Mouse (Mus musculus): Measurements from ENCODE around the gene Cdk17. TPM values are rescaled to one million over a fixed set of nuclear protein-coding genes. Genes with fewer than 3 reads are reported as not detected.

The Cdk17 gene
- polyA plus RNA-seq, 1 experiment = 27.6 TPM

DNA sequence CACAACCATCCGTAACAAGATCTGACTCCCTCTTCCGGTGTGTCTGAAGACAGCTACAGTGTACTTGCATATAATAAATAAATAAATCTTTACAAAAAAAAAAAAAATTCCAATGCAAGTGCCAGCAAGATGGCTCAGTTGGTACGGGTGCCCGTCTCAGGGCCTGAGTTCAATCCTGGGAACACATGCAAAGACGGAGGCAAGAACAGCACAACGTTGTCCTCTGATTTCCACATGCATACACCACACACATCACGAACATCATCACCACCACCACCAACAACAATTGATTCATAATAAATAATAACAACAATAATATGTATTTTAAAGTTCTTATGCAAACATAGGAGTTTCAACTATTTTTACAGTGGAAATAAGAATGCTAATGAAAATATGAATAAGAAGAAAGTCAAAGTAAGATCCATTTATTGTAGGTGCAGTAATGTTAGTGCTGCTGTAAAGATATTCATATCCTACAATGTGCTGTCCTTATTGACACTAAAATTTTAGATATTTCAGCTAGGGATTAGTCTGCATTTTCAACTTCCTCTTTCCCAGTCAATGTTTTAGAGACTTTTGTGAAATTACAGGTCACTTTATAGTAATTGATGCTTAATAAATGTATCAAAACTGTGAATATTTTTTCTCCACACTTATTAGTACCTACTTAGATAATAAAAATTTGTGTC lies 2.4 kb downstream of the Cdk17 start:
- no peaks in the 10 kb centered on the region for H3K36me3 ChIP-seq (ENCODE audit: control insufficient read depth, insufficient read depth, low read length)

GRCm38 (mm10) chr10:93163711-93164488 lies 3.2 kb downstream of the Cdk17 start:
- Histone ChIP-seq H3K4me3 (ENCODE audit: control insufficient read depth, low read depth, low read length) (no peak overlapping the region), H3K27ac (ENCODE audit: control insufficient read depth, insufficient read depth, low read depth, low read length) (no peak overlapping the region), H3K4me1 (ENCODE audit: control insufficient read depth, insufficient read depth, low read length) (peaks cover 7% of the 10 kb centered on the region), H3K27me3 (ENCODE audit: control insufficient read depth, insufficient read depth, low read length) (no peaks in the 10 kb centered on the region), H3K36me3 (ENCODE audit: control insufficient read depth, insufficient read depth, low read length) (no peaks in the 10 kb centered on the region)
- no peak for TF ChIP-seq CTCF (IDR thresholded peaks at IDR 0.05; ENCODE audit: control insufficient read depth, insufficient read depth, insufficient replicate concordance, low read depth, low read length)
- no peak for TF ChIP-seq POLR2A (IDR thresholded peaks at IDR 0.05; ENCODE audit: control insufficient read depth, low read depth, low read length)

More for the DNA sequence above, 2.4 kb downstream of the Cdk17 start:
- no peaks in the 10 kb centered on the region for H3K27me3 ChIP-seq (ENCODE audit: control insufficient read depth, insufficient read depth, low read length)
- TF ChIP-seq POLR2A (IDR thresholded peaks at IDR 0.05; ENCODE audit: control insufficient read depth, low read depth, low read length) = no peak
- TF ChIP-seq CTCF (IDR thresholded peaks at IDR 0.05; ENCODE audit: control insufficient read depth, insufficient read depth, insufficient replicate concordance, low read depth, low read length) = no peak
- H3K4me3 ChIP-seq (ENCODE audit: control insufficient read depth, low read depth, low read length) = no peak overlapping the region
- H3K4me1 ChIP-seq (ENCODE audit: control insufficient read depth, insufficient read depth, low read length) = peaks cover 7% of the 10 kb centered on the region
- H3K27ac ChIP-seq (ENCODE audit: control insufficient read depth, insufficient read depth, low read depth, low read length) = no peak overlapping the region

GRCm38 (mm10) chr10:93165416-93166381 lies 5.0 kb downstream of the Cdk17 start:
- Histone ChIP-seq H3K36me3 (ENCODE audit: control insufficient read depth, insufficient read depth, low read length) (no peaks in the 10 kb centered on the region), H3K27ac (ENCODE audit: control insufficient read depth, insufficient read depth, low read depth, low read length) (no peak overlapping the region), H3K4me1 (ENCODE audit: control insufficient read depth, insufficient read depth, low read length) (peaks cover 7% of the 10 kb centered on the region), H3K27me3 (ENCODE audit: control insufficient read depth, insufficient read depth, low read length) (no peaks in the 10 kb centered on the region), H3K4me3 (ENCODE audit: control insufficient read depth, low read depth, low read length) (no peak overlapping the region)
- TF ChIP-seq POLR2A (IDR thresholded peaks at IDR 0.05; ENCODE audit: control insufficient read depth, low read depth, low read length) = no peak
- TF ChIP-seq CTCF (IDR thresholded peaks at IDR 0.05; ENCODE audit: control insufficient read depth, insufficient read depth, insufficient replicate concordance, low read depth, low read length) = no peak

DNA sequence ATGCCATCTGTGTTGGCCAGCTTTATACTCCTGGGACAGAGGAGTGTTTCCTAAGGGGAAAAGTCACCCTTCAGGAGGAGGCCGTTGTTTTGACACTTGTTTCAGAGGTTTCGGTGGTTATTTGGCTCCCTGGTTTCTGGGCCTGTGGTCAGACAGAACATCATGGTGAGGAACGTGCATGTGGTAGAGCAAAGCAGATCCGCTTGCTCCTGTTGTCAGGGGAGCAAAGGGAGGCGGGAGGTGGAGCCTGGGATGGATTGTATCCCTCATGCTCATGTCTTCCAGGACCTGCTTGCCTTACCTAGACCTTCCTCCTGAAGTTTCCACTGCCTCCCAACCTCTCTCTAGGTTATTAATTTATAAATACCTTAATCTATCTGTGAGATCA lies 5.7 kb downstream of the Cdk17 start:
- no peak for TF ChIP-seq CTCF (IDR thresholded peaks at IDR 0.05; ENCODE audit: control insufficient read depth, insufficient read depth, insufficient replicate concordance, low read depth, low read length)
- no peak for TF ChIP-seq POLR2A (IDR thresholded peaks at IDR 0.05; ENCODE audit: control insufficient read depth, low read depth, low read length)
- Histone ChIP-seq H3K4me1 (ENCODE audit: control insufficient read depth, insufficient read depth, low read length) (peaks cover 7% of the 10 kb centered on the region), H3K27me3 (ENCODE audit: control insufficient read depth, insufficient read depth, low read length) (no peaks in the 10 kb centered on the region), H3K27ac (ENCODE audit: control insufficient read depth, insufficient read depth, low read depth, low read length) (peak overlapping the region; percentile 36; the same call in 1 of the 2 replicates), H3K36me3 (ENCODE audit: control insufficient read depth, insufficient read depth, low read length) (no peaks in the 10 kb centered on the region), H3K4me3 (ENCODE audit: control insufficient read depth, low read depth, low read length) (no peak overlapping the region)

GRCm38 (mm10) chr10:93167311-93167710 lies 6.6 kb downstream of the Cdk17 start:
- TF ChIP-seq POLR2A (IDR thresholded peaks at IDR 0.05; ENCODE audit: control insufficient read depth, low read depth, low read length) (no peak), CTCF (IDR thresholded peaks at IDR 0.05; ENCODE audit: control insufficient read depth, insufficient read depth, insufficient replicate concordance, low read depth, low read length) (no peak)
- Histone ChIP-seq H3K27me3 (ENCODE audit: control insufficient read depth, insufficient read depth, low read length) (no peaks in the 10 kb centered on the region), H3K36me3 (ENCODE audit: control insufficient read depth, insufficient read depth, low read length) (no peaks in the 10 kb centered on the region), H3K27ac (ENCODE audit: control insufficient read depth, insufficient read depth, low read depth, low read length) (no peak overlapping the region), H3K4me3 (ENCODE audit: control insufficient read depth, low read depth, low read length) (no peak overlapping the region), H3K4me1 (ENCODE audit: control insufficient read depth, insufficient read depth, low read length) (peaks cover 4% of the 10 kb centered on the region)

- Histone ChIP-seq H3K27me3 (ENCODE audit: control insufficient read depth, insufficient read depth, low read length) (no peaks in the 10 kb centered on the region), H3K36me3 (ENCODE audit: control insufficient read depth, insufficient read depth, low read length) (no peaks in the 10 kb centered on the region), H3K4me3 (ENCODE audit: control insufficient read depth, low read depth, low read length) (no peak overlapping the region), H3K4me1 (ENCODE audit: control insufficient read depth, insufficient read depth, low read length) (peaks cover 2% of the 10 kb centered on the region; the same call in 1 of the 2 replicates), H3K27ac (ENCODE audit: control insufficient read depth, insufficient read depth, low read depth, low read length) (no peak overlapping the region)
- TF ChIP-seq CTCF (IDR thresholded peaks at IDR 0.05; ENCODE audit: control insufficient read depth, insufficient read depth, insufficient replicate concordance, low read depth, low read length) (no peak), POLR2A (IDR thresholded peaks at IDR 0.05; ENCODE audit: control insufficient read depth, low read depth, low read length) (no peak)
Measured at GRCm38 (mm10) chr10:93168067-93168466, 7.4 kb downstream of the Cdk17 start.
